Mouse (Mus musculus) heart, embryonic 12.5 days (tissue): ENCODE data around the gene Thoc6. TPM values are rescaled to one million over a fixed set of nuclear protein-coding genes. Genes with fewer than 3 reads are reported as not detected.

Experiments
- ATAC-seq: fragments of 200-750 bp; cut with Nextera tagmentation; 2 replicates; pipeline ENCODE4 v1.8.0; 2017; ENCODE audit warnings: moderate TSS enrichment, moderate library complexity; ENCODE audit not compliant: insufficient number of reproducible peaks, low FRiP score
- H3K27ac ChIP-seq: fragments of 300-500 bp; sonication (generic); 2 replicates; pipeline ENCODE4 v1.5.1; 2016; ENCODE audit warnings: mild to moderate bottlenecking, moderate library complexity; ENCODE audit not compliant: poor library complexity, severe bottlenecking
- H3K27me3 ChIP-seq: fragments of 300-500 bp; sonication (generic); replicated peaks from 2 replicates; pipeline ENCODE4 v1.6.1; 2016; ENCODE audit warnings: mild to moderate bottlenecking, moderate library complexity
- H3K36me3 ChIP-seq: fragments of 300-500 bp; sonication (generic); 2 replicates; pipeline ENCODE4 v1.6.1; 2016; ENCODE audit warnings: mild to moderate bottlenecking, moderate library complexity
- H3K4me1 ChIP-seq: fragments of 300-500 bp; sonication (generic); replicated peaks from 2 replicates; pipeline ENCODE4 v1.6.1; 2016; ENCODE audit warnings: mild to moderate bottlenecking
- H3K4me2 ChIP-seq: fragments of 300-500 bp; sonication (generic); 2 replicates; pipeline ENCODE4 v1.6.1; 2016; ENCODE audit warnings: mild to moderate bottlenecking, moderate library complexity
- H3K4me3 ChIP-seq: fragments of 300-500 bp; sonication (generic); 2 replicates; pipeline ENCODE4 v1.5.1; 2016; ENCODE audit warnings: mild to moderate bottlenecking
- H3K9ac ChIP-seq: fragments of 300-500 bp; sonication (generic); 2 replicates; pipeline ENCODE4 v1.6.1; 2016; ENCODE audit warnings: mild to moderate bottlenecking, moderate library complexity
- H3K9me3 ChIP-seq: fragments of 300-500 bp; sonication (generic); replicated peaks from 2 replicates; pipeline ENCODE4 v1.6.1; 2016; ENCODE audit warnings: mild to moderate bottlenecking, moderate library complexity
- WGBS: fragments of 180-500 bp; shearing (Covaris S2); methylation state at CpG from one replicate; pipeline ENCODE4 v1.1.7; 2016; 5-methylcytosine and 5-hydroxymethylcytosine counted together
- polyA plus RNA-seq: library from polyadenylated mRNA; unstranded; fragments of >200 nt; fragmentation: Nextera tagmentation; extraction: Ambion mirVana; gene quantifications from 2 replicates; pipeline ENCODE4 v1.2.1, GENCODE M21; 2016

The Thoc6 gene
- polyA plus RNA-seq, 1 experiment from 2014 or later, result 35.8 TPM

- H3K27ac ChIP-seq, result peak within 1 kb of the TSS; percentile 96
- peak; percentile 55; the same call in 1 of the 2 replicates for ATAC-seq
- WGBS, result under 1% methylated on average over 34 of the region's 34 CpGs
Measured at GRCm38 (mm10) chr17:23677236-23677679, 3.6 kb upstream of the Thoc6 start, which contains the start of gene Tnfrsf12a. TSS of gene Tnfrsf12a (minus strand) at chr17:23677468.

GRCm38 (mm10) chr17:23676473-23677031, 2.9 kb upstream of the Thoc6 start:
- peak; percentile 10; the same call in 1 of the 2 replicates for ATAC-seq
- Histone ChIP-seq H3K9me3 (no peaks in the 10 kb centered on the region), H3K4me3 (peak overlapping the region; percentile 72), H3K4me2 (peak overlapping the region; percentile 88), H3K4me1 (peaks cover 33% of the 10 kb centered on the region), H3K27ac (peak overlapping the region; percentile 96), H3K36me3 (peaks cover 8% of the 10 kb centered on the region; the same call in 1 of the 2 replicates), H3K9ac (peak overlapping the region; percentile 86), H3K27me3 (peaks cover 35% of the 10 kb centered on the region)
- under 1% methylated on average over 37 of the region's 37 CpGs for WGBS

More at GRCm38 (mm10) chr17:23677236-23677679, 3.6 kb upstream of the Thoc6 start, which contains the start of gene Tnfrsf12a:
- peak within 1 kb of the TSS; percentile 86 for H3K9ac ChIP-seq
- peaks cover 29% of the 10 kb centered on the region for H3K4me1 ChIP-seq
- peak within 1 kb of the TSS; percentile 88 for H3K4me2 ChIP-seq
- H3K27me3 ChIP-seq, result peaks cover 42% of the 10 kb centered on the region
- peaks cover 4% of the 10 kb centered on the region; the same call in 1 of the 2 replicates for H3K36me3 ChIP-seq
- H3K4me3 ChIP-seq, result peak within 1 kb of the TSS; percentile 72
- H3K9me3 ChIP-seq, result no peaks in the 10 kb centered on the region

GRCm38 (mm10) chr17:23675564-23676281, 2.0 kb upstream of the Thoc6 start:
- Histone ChIP-seq H3K9me3 (no peaks in the 10 kb centered on the region), H3K27ac (peak overlapping the region; percentile 96), H3K4me3 (peak overlapping the region; percentile 72), H3K4me2 (peak overlapping the region; percentile 88), H3K27me3 (peaks cover 27% of the 10 kb centered on the region), H3K36me3 (peaks cover 10% of the 10 kb centered on the region; the same call in 1 of the 2 replicates), H3K4me1 (peaks cover 34% of the 10 kb centered on the region), H3K9ac (peak overlapping the region; percentile 86)
- 7% methylated on average over 15 of the region's 15 CpGs for WGBS
- ATAC-seq, result no peak

- peaks cover 21% of the 10 kb centered on the region for H3K27me3 ChIP-seq
Measured at GRCm38 (mm10) chr17:23675127-23675526, 1.4 kb upstream of the Thoc6 start.

GRCm38 (mm10) chr17:23674271-23674952, 730 bp upstream of the Thoc6 start:
- H3K4me1 ChIP-seq, result peaks cover 32% of the 10 kb centered on the region
- peaks cover 23% of the 10 kb centered on the region for H3K36me3 ChIP-seq
- H3K27me3 ChIP-seq, result peaks cover 14% of the 10 kb centered on the region
- no peaks in the 10 kb centered on the region for H3K9me3 ChIP-seq
- H3K4me2 ChIP-seq, result peak overlapping the region; percentile 88
- peak overlapping the region; percentile 96 for H3K27ac ChIP-seq
- 21% methylated on average over 9 of the region's 9 CpGs for WGBS
- peak overlapping the region; percentile 86 for H3K9ac ChIP-seq
- peak overlapping the region; percentile 72 for H3K4me3 ChIP-seq
- ATAC-seq, result 0 out of 2 replicates have a peak, but pooled peaks have one; percentile 0

More at GRCm38 (mm10) chr17:23675127-23675526, 1.4 kb upstream of the Thoc6 start:
- ATAC-seq, result no peak
- Histone ChIP-seq H3K36me3 (peaks cover 16% of the 10 kb centered on the region), H3K9me3 (no peaks in the 10 kb centered on the region), H3K27ac (peak overlapping the region; percentile 96), H3K4me1 (peaks cover 34% of the 10 kb centered on the region), H3K4me3 (peak overlapping the region; percentile 72), H3K4me2 (peak overlapping the region; percentile 88), H3K9ac (peak overlapping the region; percentile 86)
- WGBS, result 5% methylated on average over 5 of the region's 5 CpGs

GRCm38 (mm10) chr17:23672761-23673160, 921 bp downstream of the Thoc6 start:
- H3K9ac ChIP-seq, result 0 out of 2 replicates have a peak overlapping the region, but pooled peaks have one; percentile 24
- ATAC-seq, result no peak

GRCm38 (mm10) chr17:23671519-23671918, 2.2 kb downstream of the Thoc6 start:
- WGBS, result 87% methylated on average over 3 of the region's 3 CpGs

More at GRCm38 (mm10) chr17:23672761-23673160, 921 bp downstream of the Thoc6 start:
- Histone ChIP-seq H3K4me2 (peak overlapping the region; percentile 88), H3K36me3 (peaks cover 40% of the 10 kb centered on the region), H3K27me3 (no peaks in the 10 kb centered on the region), H3K27ac (no peak overlapping the region), H3K9me3 (no peaks in the 10 kb centered on the region), H3K4me3 (peak overlapping the region; percentile 72), H3K4me1 (peaks cover 28% of the 10 kb centered on the region)
- 67% methylated on average over 3 of the region's 3 CpGs for WGBS

GRCm38 (mm10) chr17:23670516-23671074, 3.1 kb downstream of the Thoc6 start:
- no peaks in the 10 kb centered on the region for H3K9me3 ChIP-seq
- H3K36me3 ChIP-seq, result peaks cover 60% of the 10 kb centered on the region
- WGBS, result 86% methylated on average over 7 of the region's 7 CpGs
- no peak overlapping the region for H3K4me2 ChIP-seq
- peaks cover 22% of the 10 kb centered on the region for H3K4me1 ChIP-seq
- no peak overlapping the region for H3K9ac ChIP-seq
- H3K27ac ChIP-seq, result no peak overlapping the region
- no peak overlapping the region for H3K4me3 ChIP-seq
- no peak for ATAC-seq
- no peaks in the 10 kb centered on the region for H3K27me3 ChIP-seq

More at GRCm38 (mm10) chr17:23671519-23671918, 2.2 kb downstream of the Thoc6 start:
- H3K27ac ChIP-seq, result no peak overlapping the region
- no peak overlapping the region for H3K4me3 ChIP-seq
- H3K9ac ChIP-seq, result no peak overlapping the region
- peaks cover 52% of the 10 kb centered on the region for H3K36me3 ChIP-seq
- H3K27me3 ChIP-seq, result no peaks in the 10 kb centered on the region
- no peak for ATAC-seq
- no peak overlapping the region for H3K4me2 ChIP-seq
- no peaks in the 10 kb centered on the region for H3K9me3 ChIP-seq
- peaks cover 28% of the 10 kb centered on the region for H3K4me1 ChIP-seq

- Histone ChIP-seq H3K9me3 (no peaks in the 10 kb centered on the region), H3K27ac (no peak overlapping the region), H3K4me3 (no peak overlapping the region), H3K9ac (no peak overlapping the region), H3K36me3 (peaks cover 48% of the 10 kb centered on the region), H3K4me2 (no peak overlapping the region), H3K27me3 (peaks cover 33% of the 10 kb centered on the region), H3K4me1 (peaks cover 8% of the 10 kb centered on the region; the same call in 1 of the 2 replicates)
- ATAC-seq, result 0 out of 2 replicates have a peak, but pooled peaks have one; percentile 18
- WGBS, result 77% methylated on average over 14 of the region's 14 CpGs
Measured at GRCm38 (mm10) chr17:23665511-23665910, 8.2 kb downstream of the Thoc6 start.

- ATAC-seq, result no peak
- WGBS, result 14% methylated on average over 5 of the region's 5 CpGs
- peaks cover 42% of the 10 kb centered on the region for H3K27me3 ChIP-seq
Measured at GRCm38 (mm10) chr17:23664556-23665021, 9.1 kb downstream of the Thoc6 start.

More at GRCm38 (mm10) chr17:23664556-23665021, 9.1 kb downstream of the Thoc6 start:
- Histone ChIP-seq H3K4me1 (peaks cover 10% of the 10 kb centered on the region; the same call in 1 of the 2 replicates), H3K36me3 (peaks cover 39% of the 10 kb centered on the region), H3K27ac (no peak overlapping the region), H3K9me3 (no peaks in the 10 kb centered on the region), H3K9ac (no peak overlapping the region), H3K4me2 (no peak overlapping the region), H3K4me3 (no peak overlapping the region)
